Mouse (Mus musculus): ENCODE measurements around the gene Gm9837. TPM values are rescaled to one million over a fixed set of nuclear protein-coding genes. Genes with fewer than 3 reads are reported as not detected.

Gm9837 gene
- total and polyA plus RNA-seq, 2 experiments from 2014 or later: 1.7 TPM; not detected in 1

GRCm38 (mm10) chr11:53496946-53497345 is 26.7 kb upstream of the Gm9837 start:
- DNase-seq (peak; percentile 59), ATAC-seq (no peak)
- no peak for TF ChIP-seq CTCF (IDR thresholded peaks at IDR 0.05; ENCODE audit: low read depth)
- Histone ChIP-seq H3K9me3 (ENCODE audit: low read length) (no peaks in the 10 kb centered on the region), H3K36me3 (ENCODE audit: insufficient read depth) (no peaks in the 10 kb centered on the region), H3K27me3 (ENCODE audit: insufficient read depth, low read length) (no peaks in the 10 kb centered on the region), H3K4me1 (ENCODE audit: insufficient read depth) (no peaks in the 10 kb centered on the region), H3K9ac (no peak overlapping the region), H3K4me2 (ENCODE audit: low read depth) (no peak overlapping the region), H3K27ac (ENCODE audit: low read depth, low read length) (no peak overlapping the region), H3K4me3 (ENCODE audit: low read depth, low read length) (no peak overlapping the region)
- WGBS: 52% methylated on average over 6 of the region's 6 CpGs

DNA sequence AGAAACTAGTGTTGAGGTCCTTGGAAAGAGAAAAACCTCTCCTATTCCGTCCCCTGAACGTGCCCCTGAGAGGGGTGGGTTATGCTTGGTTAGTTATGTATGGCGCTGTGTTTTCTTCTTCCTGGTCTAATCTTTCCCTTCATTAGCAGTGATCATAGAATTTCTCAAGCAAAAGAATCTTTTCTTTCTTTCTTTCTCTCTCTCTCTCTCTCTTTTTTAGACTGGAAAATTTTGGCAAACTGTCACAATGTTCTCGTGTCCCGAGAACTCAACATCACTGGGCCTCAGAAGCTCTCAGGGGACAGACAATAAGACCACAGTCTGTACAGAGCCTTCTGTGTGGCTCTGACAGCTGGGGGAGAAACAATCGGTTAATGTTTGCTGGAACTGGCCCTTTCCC is 25.1 kb upstream of the Gm9837 start:
- DNase-seq: no peak

DNA sequence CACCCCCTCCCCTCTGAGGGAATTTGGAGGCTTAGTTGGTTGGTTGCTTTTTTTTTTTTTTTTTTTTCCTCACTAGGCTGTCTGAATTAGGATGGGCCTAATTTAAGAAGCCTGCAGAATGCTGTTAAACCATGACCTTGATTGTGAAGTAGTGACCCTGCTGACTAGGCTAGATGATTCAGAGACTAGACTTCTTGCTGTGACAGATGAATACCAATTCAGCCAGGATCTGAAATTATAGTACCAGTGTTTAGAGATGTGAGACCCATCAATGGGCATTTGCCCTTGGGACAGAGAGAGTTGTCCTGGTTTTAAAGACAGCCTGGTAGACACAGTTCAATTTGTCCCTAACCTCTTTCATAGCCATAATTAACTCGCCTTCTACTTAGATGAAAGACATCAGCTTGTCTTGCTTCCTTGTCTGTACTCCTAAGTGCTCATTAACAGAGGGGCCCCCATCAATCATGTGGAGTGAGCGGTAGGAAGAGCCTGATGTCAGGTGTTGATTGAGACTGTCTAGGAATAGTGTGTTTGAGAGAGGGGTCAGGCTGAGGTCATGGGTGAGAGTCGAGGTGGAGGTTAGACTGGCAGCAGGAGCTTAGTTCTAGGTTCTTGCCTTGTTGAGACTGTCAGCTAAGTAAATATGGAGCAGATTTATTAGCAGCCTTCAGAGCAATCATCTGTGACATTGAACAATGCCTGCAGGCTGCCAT is 23.1 kb upstream of the Gm9837 start:
- Histone ChIP-seq H3K4me1 (ENCODE audit: insufficient read depth) (no peaks in the 10 kb centered on the region), H3K27me3 (ENCODE audit: insufficient read depth, low read length) (no peaks in the 10 kb centered on the region), H3K27ac (ENCODE audit: low read depth, low read length) (no peak overlapping the region), H3K4me2 (ENCODE audit: low read depth) (no peak overlapping the region), H3K4me3 (ENCODE audit: low read depth, low read length) (no peak overlapping the region), H3K9me3 (ENCODE audit: low read length) (no peaks in the 10 kb centered on the region), H3K9ac (no peak overlapping the region), H3K36me3 (ENCODE audit: insufficient read depth) (no peaks in the 10 kb centered on the region)
- TF ChIP-seq CTCF (IDR thresholded peaks at IDR 0.05; ENCODE audit: low read depth): no peak
- 32% methylated on average over 3 of the region's 3 CpGs for WGBS
- DNase-seq (no peak), ATAC-seq (peak; percentile 23; the same call in 1 of the 2 replicates)

More for the DNA sequence above, 25.1 kb upstream of the Gm9837 start:
- 10% methylated on average over 6 of the region's 6 CpGs for WGBS
- H3K9ac ChIP-seq: no peak overlapping the region
- H3K4me3 ChIP-seq (ENCODE audit: low read depth, low read length): no peak overlapping the region
- H3K4me1 ChIP-seq (ENCODE audit: insufficient read depth): no peaks in the 10 kb centered on the region
- H3K9me3 ChIP-seq (ENCODE audit: low read length): no peaks in the 10 kb centered on the region
- H3K4me2 ChIP-seq (ENCODE audit: low read depth): no peak overlapping the region
- H3K27ac ChIP-seq (ENCODE audit: low read depth, low read length): peak overlapping the region; percentile 36; the same call in 1 of the 2 replicates
- H3K27me3 ChIP-seq (ENCODE audit: insufficient read depth, low read length): no peaks in the 10 kb centered on the region
- ATAC-seq: peak; percentile 67; the same call in 1 of the 2 replicates
- H3K36me3 ChIP-seq (ENCODE audit: insufficient read depth): no peaks in the 10 kb centered on the region
- TF ChIP-seq CTCF (IDR thresholded peaks at IDR 0.05; ENCODE audit: low read depth): no peak

GRCm38 (mm10) chr11:53491954-53492401 is 21.7 kb upstream of the Gm9837 start:
- WGBS: 6% methylated on average over 8 of the region's 8 CpGs
- TF ChIP-seq CTCF (IDR thresholded peaks at IDR 0.05; ENCODE audit: low read depth): no peak
- Histone ChIP-seq H3K36me3 (ENCODE audit: insufficient read depth) (no peaks in the 10 kb centered on the region), H3K9me3 (ENCODE audit: low read length) (no peaks in the 10 kb centered on the region), H3K27me3 (ENCODE audit: insufficient read depth, low read length) (no peaks in the 10 kb centered on the region), H3K4me1 (ENCODE audit: insufficient read depth) (no peaks in the 10 kb centered on the region), H3K4me2 (ENCODE audit: low read depth) (no peak overlapping the region), H3K9ac (no peak overlapping the region), H3K27ac (ENCODE audit: low read depth, low read length) (0 out of 2 replicates have a peak overlapping the region, but pooled peaks have one; percentile 17), H3K4me3 (ENCODE audit: low read depth, low read length) (no peak overlapping the region)
- no peak for DNase-seq
- peak; percentile 74 for ATAC-seq

DNA sequence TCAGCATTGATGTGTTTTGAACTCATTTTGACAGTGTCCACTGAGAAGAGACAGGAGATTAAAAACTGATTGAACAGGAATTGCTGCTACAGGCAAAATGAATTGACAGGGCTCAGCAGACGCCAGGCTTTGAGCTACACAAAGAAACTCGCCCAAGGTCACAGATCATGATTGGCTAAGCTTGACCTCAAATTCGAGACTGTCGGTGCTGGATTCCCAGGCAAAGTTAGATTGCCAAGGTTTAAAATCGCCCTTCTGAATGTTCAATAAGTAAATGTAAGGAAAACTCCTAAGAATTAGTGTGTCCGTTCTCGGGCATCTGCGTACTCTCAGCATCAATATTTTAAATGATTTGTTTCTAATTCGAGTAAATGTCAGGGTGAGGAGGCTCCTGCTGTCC is 19.1 kb upstream of the Gm9837 start:
- no peak for ATAC-seq
- DNase-seq: no peak
- H3K9ac ChIP-seq: no peak overlapping the region
- no peak overlapping the region for H3K27ac ChIP-seq (ENCODE audit: low read depth, low read length)
- WGBS: 58% methylated on average over 9 of the region's 9 CpGs
- TF ChIP-seq CTCF (IDR thresholded peaks at IDR 0.05; ENCODE audit: low read depth): no peak
- H3K4me3 ChIP-seq (ENCODE audit: low read depth, low read length): no peak overlapping the region
- H3K27me3 ChIP-seq (ENCODE audit: insufficient read depth, low read length): no peaks in the 10 kb centered on the region
- no peaks in the 10 kb centered on the region for H3K9me3 ChIP-seq (ENCODE audit: low read length)
- H3K4me1 ChIP-seq (ENCODE audit: insufficient read depth): no peaks in the 10 kb centered on the region
- no peak overlapping the region for H3K4me2 ChIP-seq (ENCODE audit: low read depth)
- H3K36me3 ChIP-seq (ENCODE audit: insufficient read depth): no peaks in the 10 kb centered on the region

GRCm38 (mm10) chr11:53489007-53489406 is 18.7 kb upstream of the Gm9837 start:
- H3K9ac ChIP-seq: no peak overlapping the region
- no peaks in the 10 kb centered on the region for H3K36me3 ChIP-seq (ENCODE audit: insufficient read depth)
- TF ChIP-seq CTCF (IDR thresholded peaks at IDR 0.05; ENCODE audit: low read depth): no peak
- DNase-seq (no peak), ATAC-seq (no peak)
- 91% methylated on average over 5 of the region's 5 CpGs for WGBS
- H3K4me1 ChIP-seq (ENCODE audit: insufficient read depth): no peaks in the 10 kb centered on the region
- no peaks in the 10 kb centered on the region for H3K9me3 ChIP-seq (ENCODE audit: low read length)
- H3K4me3 ChIP-seq (ENCODE audit: low read depth, low read length): no peak overlapping the region
- no peaks in the 10 kb centered on the region for H3K27me3 ChIP-seq (ENCODE audit: insufficient read depth, low read length)
- H3K4me2 ChIP-seq (ENCODE audit: low read depth): no peak overlapping the region
- no peak overlapping the region for H3K27ac ChIP-seq (ENCODE audit: low read depth, low read length)

GRCm38 (mm10) chr11:53486822-53487594 is 16.7 kb upstream of the Gm9837 start:
- no peaks in the 10 kb centered on the region for H3K36me3 ChIP-seq (ENCODE audit: insufficient read depth)
- H3K4me2 ChIP-seq (ENCODE audit: low read depth): peak overlapping the region; percentile 44
- no peak overlapping the region for H3K27ac ChIP-seq (ENCODE audit: low read depth, low read length)
- peak overlapping the region; percentile 18; the same call in 1 of the 2 replicates for H3K4me3 ChIP-seq (ENCODE audit: low read depth, low read length)
- ATAC-seq: peak; percentile 59
- TF ChIP-seq CTCF (IDR thresholded peaks at IDR 0.05; ENCODE audit: low read depth): no peak
- WGBS: 20% methylated on average over 27 of the region's 27 CpGs
- no peaks in the 10 kb centered on the region for H3K4me1 ChIP-seq (ENCODE audit: insufficient read depth)
- DNase-seq: no peak
- no peaks in the 10 kb centered on the region for H3K9me3 ChIP-seq (ENCODE audit: low read length)
- no peaks in the 10 kb centered on the region for H3K27me3 ChIP-seq (ENCODE audit: insufficient read depth, low read length)
- peak overlapping the region; percentile 28; the same call in 1 of the 2 replicates for H3K9ac ChIP-seq
